Mouse (Mus musculus) CD4-positive, CD25-positive, alpha-beta regulatory T cell, adult 2 months (primary cell): ENCODE measurements around the gene Erich6b.

ENCODE experiments used
- DNase-seq: peaks from one replicate; pipeline ENCODE4 v3.0.0-alpha.2; 2012; ENCODE audit warnings: low read depth, low spot score

Erich6b gene

GRCm38 (mm10) chr14:75642080-75642479, at the start of gene Erich6b:
Gene Erich6b (plus strand): TSS chr14:75642259.
- no peak for DNase-seq

- no peak for DNase-seq
Observed at GRCm38 (mm10) chr14:75592978-75593377, 49.1 kb upstream of the Erich6b start, which contains the start of gene Spert. Gene Spert (minus strand): TSS chr14:75593116.

- DNase-seq: no peak
Observed at GRCm38 (mm10) chr14:75609176-75609575, 32.9 kb upstream of the Erich6b start.

- no peak for DNase-seq
Observed at GRCm38 (mm10) chr14:75616375-75616774, 25.7 kb upstream of the Erich6b start.

- no peak for DNase-seq
Observed at GRCm38 (mm10) chr14:75622984-75623383, 19.1 kb upstream of the Erich6b start.

- DNase-seq: no peak
Observed at GRCm38 (mm10) chr14:75628870-75629269, 13.2 kb upstream of the Erich6b start.

- no peak for DNase-seq
Observed at GRCm38 (mm10) chr14:75635350-75635749, 6.7 kb upstream of the Erich6b start.

- DNase-seq: no peak
Observed at GRCm38 (mm10) chr14:75636107-75636506, 6.0 kb upstream of the Erich6b start.

- no peak for DNase-seq
Observed at GRCm38 (mm10) chr14:75637641-75638040, 4.4 kb upstream of the Erich6b start.

- DNase-seq: peak; percentile 41
Observed at GRCm38 (mm10) chr14:75640846-75641245, 1.2 kb upstream of the Erich6b start.

- DNase-seq: peak; percentile 2
Observed at GRCm38 (mm10) chr14:75641369-75641768, 690 bp upstream of the Erich6b start.

- no peak for DNase-seq
Observed at GRCm38 (mm10) chr14:75645461-75645860, 3.4 kb downstream of the Erich6b start.

- no peak for DNase-seq
Observed at GRCm38 (mm10) chr14:75646060-75646459, 4.0 kb downstream of the Erich6b start.

GRCm38 (mm10) chr14:75646968-75647829, 5.1 kb downstream of the Erich6b start:
- no peak for DNase-seq

GRCm38 (mm10) chr14:75660936-75661335, 18.9 kb downstream of the Erich6b start:
- no peak for DNase-seq

- DNase-seq: no peak
Observed at GRCm38 (mm10) chr14:75661548-75661947, 19.5 kb downstream of the Erich6b start.

GRCm38 (mm10) chr14:75665430-75666180, 23.5 kb downstream of the Erich6b start:
- no peak for DNase-seq

GRCm38 (mm10) chr14:75669085-75669645, 27.1 kb downstream of the Erich6b start:
- peak; percentile 5 for DNase-seq

GRCm38 (mm10) chr14:75676316-75676715, 34.3 kb downstream of the Erich6b start:
- no peak for DNase-seq

- DNase-seq: no peak
Observed at GRCm38 (mm10) chr14:75690428-75690827, 48.4 kb downstream of the Erich6b start.

- no peak for DNase-seq
Observed at GRCm38 (mm10) chr14:75696096-75696495, 54.0 kb downstream of the Erich6b start.

- no peak for DNase-seq
Observed at GRCm38 (mm10) chr14:75697928-75698327, 55.9 kb downstream of the Erich6b start.
